Mouse (Mus musculus) MEL (cell line): ENCODE results near the gene Pi4ka. TPM values are rescaled to one million over a fixed set of nuclear protein-coding genes. Genes with fewer than 3 reads are reported as not detected.

Source experiments
- DNase-seq: peaks from one replicate; pipeline ENCODE4 v3.0.0; 2011; ENCODE audit warnings: low read depth, low spot score
- H3K27ac ChIP-seq: 2 replicates; pipeline ENCODE4 v1.5.1; 2012; ENCODE audit warnings: low read depth, mild to moderate bottlenecking, control low read depth, low read length, moderate library complexity; ENCODE audit not compliant: control insufficient read depth
- H3K27me3 ChIP-seq, 2 experiments: fragments of 150-350 bp in 1 of 2; sonication (generic) in 1 of 2; 2 replicates each; pipeline ENCODE4 v1.6.1; 2012; ENCODE audit warnings: low read length in 2 of 2, mild to moderate bottlenecking in 2 of 2, improper control_type of control experiment in 1 of 2, moderate library complexity in 1 of 2; ENCODE audit not compliant: insufficient read depth in 2 of 2, control insufficient read depth in 1 of 2
- H3K36me3 ChIP-seq, 2 experiments: 2 replicates each; pipeline ENCODE4 v1.6.1; 2012 to 2014; ENCODE audit warnings: low read length in 2 of 2, improper control_type of control experiment in 1 of 2, inconsistent platforms in 1 of 2, mild to moderate bottlenecking in 1 of 2; ENCODE audit not compliant: insufficient read depth in 2 of 2, control insufficient read depth in 1 of 2
- H3K4me1 ChIP-seq, 2 experiments: fragments of 150-350 bp in 1 of 2; sonication (generic) in 1 of 2; 2 replicates each; pipeline ENCODE4 v1.6.1; 2012; ENCODE audit warnings: low read length in 2 of 2, improper control_type of control experiment in 1 of 2, mild to moderate bottlenecking in 1 of 2; ENCODE audit not compliant: insufficient read depth in 2 of 2, control insufficient read depth in 1 of 2
- H3K4me3 ChIP-seq, 2 experiments: fragments of 150-350 bp in 1 of 2; sonication (generic) in 1 of 2; 2 replicates each; pipeline ENCODE4 v1.5.1; 2012; ENCODE audit warnings: low read depth in 2 of 2, low read length in 2 of 2, mild to moderate bottlenecking in 2 of 2, moderate library complexity in 2 of 2, control low read depth in 1 of 2, improper control_type of control experiment in 1 of 2; ENCODE audit not compliant: control insufficient read depth in 1 of 2, insufficient read depth in 1 of 2
- H3K79me2 ChIP-seq: 2 replicates; pipeline ENCODE4 v1.6.1; 2012; ENCODE audit warnings: mild to moderate bottlenecking, low read length, moderate library complexity; ENCODE audit not compliant: control insufficient read depth, poor library complexity, insufficient read depth
- H3K9ac ChIP-seq: 2 replicates; pipeline ENCODE4 v1.6.1; 2012; ENCODE audit warnings: low read depth, mild to moderate bottlenecking, control low read depth, low read length, moderate library complexity; ENCODE audit not compliant: control insufficient read depth, poor library complexity, severe bottlenecking
- H3K9me3 ChIP-seq: fragments of 150-350 bp; sonication (generic); replicated peaks from 2 replicates; pipeline ENCODE4 v1.6.1; 2012; ENCODE audit warnings: mild to moderate bottlenecking, low read length, improper control_type of control experiment, moderate library complexity; ENCODE audit not compliant: insufficient read depth
- BHLHE40 ChIP-seq: IDR thresholded peaks from 2 replicates; pipeline ENCODE4 v1.6.1; 2012; ENCODE audit warnings: low read depth, mild to moderate bottlenecking, inconsistent platforms, low read length, improper control_type of control experiment, borderline replicate concordance
- ELF1 ChIP-seq: IDR thresholded peaks from 2 replicates; pipeline ENCODE4 v1.6.1; 2014; ENCODE audit warnings: low read depth, mild to moderate bottlenecking, inconsistent platforms, low read length, improper control_type of control experiment, moderate library complexity
- ETS1 ChIP-seq: IDR thresholded peaks from 2 replicates; pipeline ENCODE4 v1.6.1; 2012; ENCODE audit warnings: low read depth, mild to moderate bottlenecking, inconsistent platforms, low read length, improper control_type of control experiment, moderate library complexity
- HCFC1 ChIP-seq: IDR thresholded peaks from 2 replicates; pipeline ENCODE4 v1.6.1; 2012; ENCODE audit warnings: low read depth, mild to moderate bottlenecking, inconsistent platforms, low read length, improper control_type of control experiment, moderate library complexity
- JUND ChIP-seq: IDR thresholded peaks from 2 replicates; pipeline ENCODE4 v1.6.1; 2011; ENCODE audit warnings: low read depth, mild to moderate bottlenecking, improper control_type of control experiment, low read length
- MAFK ChIP-seq: IDR thresholded peaks from 2 replicates; pipeline ENCODE4 v1.6.1; 2011; ENCODE audit warnings: low read depth, mild to moderate bottlenecking, low read length, improper control_type of control experiment, borderline replicate concordance
- MAX ChIP-seq: IDR thresholded peaks from 2 replicates; pipeline ENCODE4 v1.6.1; 2011; ENCODE audit warnings: low read length, improper control_type of control experiment
- MXI1 ChIP-seq: IDR thresholded peaks from 2 replicates; pipeline ENCODE4 v1.6.1; 2011; ENCODE audit warnings: mild to moderate bottlenecking, low read depth, low read length, improper control_type of control experiment
- MYB ChIP-seq: IDR thresholded peaks from 2 replicates; pipeline ENCODE4 v1.6.1; 2011; ENCODE audit warnings: mild to moderate bottlenecking, low read depth, low read length, improper control_type of control experiment
- NELFE ChIP-seq: IDR thresholded peaks from 2 replicates; pipeline ENCODE4 v1.6.1; 2011; ENCODE audit warnings: low read depth, low read length, improper control_type of control experiment
- POLR2A ChIP-seq, 2 experiments: IDR thresholded peaks; 2 replicates each; pipeline ENCODE4 v1.6.1; 2011 to 2012; ENCODE audit warnings: low read length in 2 of 2, mild to moderate bottlenecking in 2 of 2, control low read depth in 1 of 2, improper control_type of control experiment in 1 of 2, low read depth in 1 of 2, moderate library complexity in 1 of 2; ENCODE audit not compliant: control insufficient read depth in 1 of 2, insufficient read depth in 1 of 2, poor library complexity in 1 of 2
- POLR2AphosphoS2 ChIP-seq: IDR thresholded peaks from 2 replicates; pipeline ENCODE4 v1.6.1; 2011; ENCODE audit warnings: low read length, improper control_type of control experiment
- POLR2AphosphoS5 ChIP-seq: IDR thresholded peaks from 2 replicates; pipeline ENCODE4 v1.6.1; 2012; ENCODE audit warnings: low read depth, borderline replicate concordance, mild to moderate bottlenecking, inconsistent platforms, low read length, moderate library complexity, mixed read lengths
- RAD21 ChIP-seq: IDR thresholded peaks from 2 replicates; pipeline ENCODE4 v1.6.1; 2011; ENCODE audit warnings: mild to moderate bottlenecking, low read depth, low read length, improper control_type of control experiment
- RCOR1 ChIP-seq: IDR thresholded peaks from 2 replicates; pipeline ENCODE4 v1.6.1; 2012; ENCODE audit warnings: low read depth, mild to moderate bottlenecking, inconsistent platforms, low read length, improper control_type of control experiment
- SMC3 ChIP-seq: IDR thresholded peaks from 2 replicates; pipeline ENCODE4 v1.6.1; 2011; ENCODE audit warnings: low read depth, low read length, improper control_type of control experiment
- TAL1 ChIP-seq: IDR thresholded peaks from 2 replicates; pipeline ENCODE4 v1.6.1; 2012; ENCODE audit warnings: mild to moderate bottlenecking, inconsistent platforms, low read length, moderate library complexity, mixed read lengths
- TCF12 ChIP-seq: IDR thresholded peaks from 2 replicates; pipeline ENCODE4 v1.6.1; 2014; ENCODE audit warnings: low read depth, mild to moderate bottlenecking, inconsistent platforms, low read length, improper control_type of control experiment, moderate library complexity
- USF1 ChIP-seq: IDR thresholded peaks from 2 replicates; pipeline ENCODE4 v1.6.1; 2014; ENCODE audit warnings: low read depth, mild to moderate bottlenecking, inconsistent platforms, low read length, improper control_type of control experiment, moderate library complexity
- ZMIZ1 ChIP-seq: IDR thresholded peaks from 2 replicates; pipeline ENCODE4 v1.6.1; 2012; ENCODE audit warnings: low read depth, mild to moderate bottlenecking, inconsistent platforms, low read length, improper control_type of control experiment, moderate library complexity
- ZNF384 ChIP-seq: IDR thresholded peaks from 2 replicates; pipeline ENCODE4 v1.6.1; 2012; ENCODE audit warnings: low read depth, mild to moderate bottlenecking, inconsistent platforms, low read length, improper control_type of control experiment
- polyA plus RNA-seq, 2 experiments: library from polyadenylated mRNA; stranded (reverse) in 1 of 2; unstranded in 1 of 2; fragments of >175 nt in 1 of 2; fragments of >200 nt in 1 of 2; gene quantifications; 2 replicates each; pipeline versions ENCODE4 v1.2.1 to v1.2.4; 2012; ENCODE audit warnings: low replicate concordance in 2 of 2, low read depth in 1 of 2; ENCODE audit not compliant: insufficient read length in 2 of 2, insufficient read depth in 1 of 2, missing spikeins in 1 of 2
- total RNA-seq: library from RNA; depleted of rRNA; stranded (reverse); fragments of 300-350 nt; gene quantifications from 2 replicates; pipeline ENCODE4 v1.2.3, GENCODE M21; 2012

Pi4ka gene
- total and polyA plus RNA-seq, 3 experiments: 25.0 to 286 (median 73.1) TPM

GRCm38 (mm10) chr16:17255270-17255669 is 150.8 kb downstream of the Pi4ka start:
- no peak for DNase-seq
- H3K27me3 ChIP-seq: no peaks in the 10 kb centered on the region
- no peak overlapping the region for H3K9ac ChIP-seq
- TF ChIP-seq BHLHE40: no peak
- no peak for TF ChIP-seq ELF1
- TF ChIP-seq ZNF384: no peak
- no peak for TF ChIP-seq MAX
- TF ChIP-seq MXI1: no peak
- TF ChIP-seq HCFC1: no peak
- TF ChIP-seq TCF12: no peak
- no peak for TF ChIP-seq SMC3
- TF ChIP-seq RAD21: no peak
- TF ChIP-seq TAL1: no peak
- TF ChIP-seq POLR2AphosphoS5: no peak
- TF ChIP-seq ZMIZ1: no peak
- no peak for TF ChIP-seq POLR2A (IDR thresholded peaks at IDR 0.05; ENCODE audit: control insufficient read depth in 1 of 2, insufficient read depth in 1 of 2, low read depth in 1 of 2, low read length in 2 of 2, poor library complexity in 1 of 2)
- TF ChIP-seq MAFK: no peak
- TF ChIP-seq RCOR1: no peak
- TF ChIP-seq USF1: no peak
- TF ChIP-seq NELFE: no peak
- no peak for TF ChIP-seq POLR2AphosphoS2
- TF ChIP-seq JUND: no peak
- peaks cover 13% of the 10 kb centered on the region for H3K79me2 ChIP-seq
- no peak overlapping the region for H3K4me3 ChIP-seq
- H3K9me3 ChIP-seq: no peaks in the 10 kb centered on the region
- H3K4me1 ChIP-seq: peaks cover 21 to 35% of the 10 kb centered on the region in 2 experiments
- H3K27ac ChIP-seq: no peak overlapping the region
- H3K36me3 ChIP-seq: peaks cover 1 to 28% of the 10 kb centered on the region in 2 experiments

DNA sequence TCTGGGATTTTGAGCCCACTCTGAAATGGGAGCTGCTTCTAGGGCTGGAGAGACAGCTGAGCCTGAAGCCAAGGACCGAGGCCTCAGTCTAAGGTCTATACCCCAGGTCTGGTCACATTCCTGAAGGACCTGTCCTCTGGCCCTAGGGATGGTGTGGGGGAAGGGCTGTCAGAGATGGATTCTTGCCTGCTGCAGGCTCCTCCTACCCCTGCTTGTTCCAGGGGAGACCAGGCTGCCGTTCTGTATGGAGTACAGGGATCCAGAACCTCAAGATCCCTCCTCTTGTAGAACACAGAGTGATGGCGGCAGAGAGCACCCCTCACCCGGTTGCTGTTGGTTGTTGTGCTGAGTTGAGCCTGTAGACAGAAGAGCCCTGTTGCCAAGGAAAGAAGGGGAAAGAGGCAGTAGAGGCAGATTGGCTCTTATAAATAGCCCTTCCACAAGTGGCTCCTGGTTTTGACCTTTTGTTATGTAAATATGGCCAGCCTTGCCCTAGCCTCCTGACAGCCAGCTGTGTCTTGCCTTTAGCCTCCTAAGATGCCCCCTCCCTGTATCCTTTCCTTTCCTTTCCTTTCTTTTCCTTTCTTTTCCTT is 152.0 kb downstream of the Pi4ka start:
- H3K27ac ChIP-seq: no peak overlapping the region
- H3K4me1 ChIP-seq: peaks cover 28 to 45% of the 10 kb centered on the region in 2 experiments
- no peak overlapping the region for H3K4me3 ChIP-seq
- H3K27me3 ChIP-seq: no peaks in the 10 kb centered on the region
- H3K36me3 ChIP-seq: peaks cover 1 to 37% of the 10 kb centered on the region in 2 experiments
- H3K9ac ChIP-seq: no peak overlapping the region
- H3K9me3 ChIP-seq: no peaks in the 10 kb centered on the region
- TF ChIP-seq MYB (no peak), ETS1 (no peak)
- TF ChIP-seq, all 39 proteins: peak for 0
- peaks cover 18% of the 10 kb centered on the region for H3K79me2 ChIP-seq
- DNase-seq: no peak
